Mouse (Mus musculus) limb, embryonic 13.5 days (tissue): Measurements from ENCODE around the gene Fbxl16. TPM values are rescaled to one million over a fixed set of nuclear protein-coding genes. Genes with fewer than 3 reads are reported as not detected.

Experiments
- ATAC-seq: fragments of 200-750 bp; cut with Nextera tagmentation; 2 replicates; pipeline ENCODE4 v1.8.0; 2017; ENCODE audit warnings: low read depth, moderate number of reproducible peaks, moderate TSS enrichment; ENCODE audit not compliant: low FRiP score
- H3K27ac ChIP-seq: fragments of 300-500 bp; sonication (generic); 2 replicates; pipeline ENCODE4 v1.5.1; 2015; ENCODE audit warnings: inconsistent platforms, mild to moderate bottlenecking, moderate library complexity
- H3K27me3 ChIP-seq: fragments of 300-500 bp; sonication (generic); 2 replicates; pipeline ENCODE4 v1.6.1; 2015; ENCODE audit warnings: mild to moderate bottlenecking, inconsistent platforms
- H3K36me3 ChIP-seq: fragments of 300-500 bp; sonication (generic); 2 replicates; pipeline ENCODE4 v1.6.1; 2015; ENCODE audit warnings: inconsistent platforms, mild to moderate bottlenecking, moderate library complexity
- H3K4me1 ChIP-seq: fragments of 300-500 bp; sonication (generic); 2 replicates; pipeline ENCODE4 v1.6.1; 2015; ENCODE audit warnings: inconsistent platforms
- H3K4me2 ChIP-seq: fragments of 300-500 bp; sonication (generic); replicated peaks from 2 replicates; pipeline ENCODE4 v1.6.1; 2015; ENCODE audit warnings: inconsistent platforms, mild to moderate bottlenecking, moderate library complexity
- H3K4me3 ChIP-seq: fragments of 300-500 bp; sonication (generic); 2 replicates; pipeline ENCODE4 v1.5.1; 2015; ENCODE audit warnings: moderate library complexity, mild to moderate bottlenecking, inconsistent platforms
- H3K9ac ChIP-seq: fragments of 300-500 bp; sonication (generic); 2 replicates; pipeline ENCODE4 v1.6.1; 2015; ENCODE audit warnings: mild to moderate bottlenecking, inconsistent platforms
- H3K9me3 ChIP-seq: fragments of 300-500 bp; sonication (generic); 2 replicates; pipeline ENCODE4 v1.6.1; 2016; ENCODE audit warnings: inconsistent platforms
- WGBS: fragments of 180-500 bp; shearing (Covaris S2); methylation state at CpG from one replicate; pipeline ENCODE4 v1.1.7; 2015; 5-methylcytosine and 5-hydroxymethylcytosine counted together
- polyA plus RNA-seq: library from polyadenylated mRNA; unstranded; fragments of >200 nt; fragmentation: Nextera tagmentation; extraction: Ambion mirVana; gene quantifications from 2 replicates; pipeline ENCODE4 v1.2.1, GENCODE M21; 2015

Fbxl16 gene
- polyA plus RNA-seq, 1 experiment from 2014 or later, result 2.8 TPM

DNA sequence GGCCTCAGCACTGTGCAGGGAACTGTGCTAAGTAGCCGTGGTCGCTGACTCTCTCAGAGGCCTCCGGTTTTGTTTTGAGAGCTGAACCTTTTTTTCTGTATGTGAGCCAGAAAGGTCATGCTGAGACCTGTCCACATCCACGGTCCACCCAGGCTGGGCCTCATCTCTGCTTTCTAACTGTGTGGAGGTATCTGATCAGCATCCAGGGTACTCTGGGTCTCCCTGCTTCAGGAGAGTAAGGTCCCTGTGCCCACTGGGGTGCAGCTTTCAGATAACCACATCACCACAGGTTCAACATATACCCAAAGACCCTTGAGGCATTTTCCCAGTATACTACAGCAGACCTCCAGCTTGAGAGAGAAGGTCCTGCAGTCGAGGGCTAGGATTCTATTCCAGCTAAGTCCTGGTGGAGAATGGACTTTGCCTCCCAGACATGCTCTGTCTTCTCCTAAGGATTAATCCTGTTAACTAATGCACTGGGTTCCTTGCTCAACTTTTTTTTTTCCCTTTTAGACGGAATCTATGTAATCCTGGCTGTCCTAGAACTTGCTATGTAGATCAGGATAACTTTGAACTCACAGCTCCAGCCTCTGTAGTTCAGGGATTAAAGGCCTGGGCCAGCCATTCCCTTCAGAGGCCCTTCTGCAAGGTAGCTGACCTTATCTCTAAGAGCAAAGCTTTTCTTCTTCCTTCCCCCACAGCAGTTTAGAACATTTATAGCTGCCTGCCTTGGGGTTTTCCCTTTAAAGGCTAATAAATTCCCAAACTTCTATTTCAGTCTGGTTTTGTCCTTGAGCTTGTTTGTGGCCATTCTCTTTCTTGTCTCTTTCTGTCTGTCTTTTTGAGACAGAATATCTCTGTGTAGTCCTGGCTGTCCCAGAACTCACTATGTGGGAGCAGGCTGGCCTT lies 53.1 kb downstream of the Fbxl16 start:
- H3K36me3 ChIP-seq, result peaks cover 5% of the 10 kb centered on the region
- peak overlapping the region; percentile 87 for H3K9ac ChIP-seq
- H3K27me3 ChIP-seq, result no peaks in the 10 kb centered on the region
- ATAC-seq, result no peak
- H3K27ac ChIP-seq, result peak overlapping the region; percentile 83
- no peaks in the 10 kb centered on the region for H3K9me3 ChIP-seq
- WGBS, result 9% methylated on average over 6 of the region's 6 CpGs
- peak overlapping the region; percentile 91 for H3K4me2 ChIP-seq
- peak overlapping the region; percentile 72 for H3K4me3 ChIP-seq
- H3K4me1 ChIP-seq, result peaks cover 18% of the 10 kb centered on the region

DNA sequence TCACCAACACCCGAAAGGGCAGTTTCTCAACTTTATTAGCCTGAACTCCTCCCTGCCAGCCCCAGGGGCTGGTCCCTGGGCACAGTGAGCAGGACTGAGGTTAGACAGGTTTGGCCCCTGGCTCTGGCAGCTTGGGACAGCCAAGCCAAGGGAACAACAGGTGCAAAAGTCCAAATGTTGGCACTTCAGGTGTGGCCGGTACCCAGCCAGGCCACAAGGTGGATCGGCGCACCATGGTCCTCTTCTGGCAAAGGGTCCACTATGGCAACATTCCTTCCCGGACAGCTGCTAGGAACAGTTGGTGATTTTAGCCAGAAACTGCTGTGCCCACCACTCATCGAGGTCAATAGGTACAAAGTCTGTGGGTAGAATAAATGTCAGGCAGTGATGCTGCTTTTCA lies 54.8 kb downstream of the Fbxl16 start:
- no peak overlapping the region for H3K4me3 ChIP-seq
- H3K27me3 ChIP-seq, result no peaks in the 10 kb centered on the region
- H3K27ac ChIP-seq, result no peak overlapping the region
- H3K4me2 ChIP-seq, result no peak overlapping the region
- 83% methylated on average over 6 of the region's 6 CpGs for WGBS
- H3K9me3 ChIP-seq, result no peaks in the 10 kb centered on the region
- no peak for ATAC-seq
- H3K36me3 ChIP-seq, result peaks cover 2% of the 10 kb centered on the region; the same call in 1 of the 2 replicates
- H3K9ac ChIP-seq, result no peak overlapping the region
- peaks cover 29% of the 10 kb centered on the region for H3K4me1 ChIP-seq

DNA sequence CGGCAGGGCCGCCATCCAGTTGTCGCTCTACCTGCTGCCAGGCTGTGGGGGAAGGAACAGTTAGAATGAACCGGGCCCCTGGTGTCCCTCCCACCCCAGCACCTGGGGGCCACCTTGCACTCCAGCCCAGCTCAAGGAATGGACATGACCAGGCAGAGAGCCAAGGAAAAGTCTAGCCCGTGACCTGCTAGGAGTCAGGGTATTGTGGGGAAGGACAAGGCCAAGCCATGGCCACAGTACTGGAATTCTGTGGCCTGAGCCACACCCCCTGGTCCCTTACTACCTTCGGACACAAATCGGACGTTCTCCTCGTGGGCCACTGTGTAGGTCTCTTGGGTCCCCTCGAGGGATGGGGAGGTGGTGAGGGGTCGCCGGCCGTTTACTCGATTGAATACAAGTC lies 55.4 kb downstream of the Fbxl16 start:
- Histone ChIP-seq H3K27me3 (no peaks in the 10 kb centered on the region), H3K4me1 (peaks cover 33% of the 10 kb centered on the region), H3K27ac (no peak overlapping the region), H3K36me3 (no peaks in the 10 kb centered on the region), H3K9me3 (no peaks in the 10 kb centered on the region), H3K9ac (peak overlapping the region; percentile 3; the same call in 1 of the 2 replicates), H3K4me2 (no peak overlapping the region), H3K4me3 (no peak overlapping the region)
- 90% methylated on average over 14 of the region's 14 CpGs for WGBS
- no peak for ATAC-seq

DNA sequence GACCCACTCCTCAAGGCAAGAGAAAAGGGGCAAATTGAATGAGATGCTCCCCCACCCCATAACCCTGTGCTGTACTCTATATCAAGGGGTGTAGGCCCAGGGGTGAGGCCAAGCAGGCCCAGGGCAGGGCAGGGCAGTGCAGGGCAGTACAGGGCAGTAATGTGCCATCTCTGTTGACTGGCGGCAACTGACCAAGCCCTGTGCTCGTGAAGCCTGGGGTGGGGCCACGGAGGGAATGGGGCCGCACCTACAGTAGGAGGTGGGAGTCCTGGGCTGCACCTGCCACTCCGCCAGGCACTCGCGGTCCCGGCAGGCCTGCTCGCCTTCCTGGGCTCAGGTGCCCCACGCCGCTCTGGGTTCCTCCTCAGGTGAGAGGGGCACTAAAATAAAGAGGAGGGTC lies 56.4 kb downstream of the Fbxl16 start:
- 91% methylated on average over 11 of the region's 11 CpGs for WGBS
- Histone ChIP-seq H3K27me3 (no peaks in the 10 kb centered on the region), H3K4me3 (no peak overlapping the region), H3K4me2 (no peak overlapping the region), H3K36me3 (no peaks in the 10 kb centered on the region), H3K9me3 (no peaks in the 10 kb centered on the region), H3K27ac (no peak overlapping the region), H3K4me1 (peaks cover 30% of the 10 kb centered on the region), H3K9ac (no peak overlapping the region)
- no peak for ATAC-seq

DNA sequence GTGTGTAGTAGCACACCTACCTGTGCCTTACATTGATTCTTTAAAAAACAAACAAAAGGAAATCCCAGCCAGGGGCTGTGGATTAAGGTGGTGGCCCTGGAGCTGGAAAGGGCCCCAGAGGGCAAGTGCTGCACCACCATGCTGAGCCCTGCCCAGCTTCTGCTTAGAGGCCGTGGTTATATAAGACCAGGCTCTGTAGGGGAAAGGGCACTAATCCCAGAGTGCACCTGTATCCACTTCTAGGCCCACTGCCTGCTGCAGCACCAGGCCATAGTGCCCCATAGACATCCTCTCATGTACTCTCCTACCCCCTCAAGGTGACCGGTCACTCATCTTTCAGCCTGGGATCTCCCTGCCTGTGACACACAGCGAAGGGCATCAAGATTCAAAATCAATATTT lies 57.3 kb downstream of the Fbxl16 start:
- no peak overlapping the region for H3K9ac ChIP-seq
- H3K36me3 ChIP-seq, result no peaks in the 10 kb centered on the region
- ATAC-seq, result no peak
- H3K4me1 ChIP-seq, result peaks cover 22% of the 10 kb centered on the region
- no peak overlapping the region for H3K4me2 ChIP-seq
- H3K27me3 ChIP-seq, result no peaks in the 10 kb centered on the region
- H3K27ac ChIP-seq, result no peak overlapping the region
- H3K9me3 ChIP-seq, result no peaks in the 10 kb centered on the region
- WGBS, result 84% methylated on average over 3 of the region's 3 CpGs
- H3K4me3 ChIP-seq, result no peak overlapping the region

DNA sequence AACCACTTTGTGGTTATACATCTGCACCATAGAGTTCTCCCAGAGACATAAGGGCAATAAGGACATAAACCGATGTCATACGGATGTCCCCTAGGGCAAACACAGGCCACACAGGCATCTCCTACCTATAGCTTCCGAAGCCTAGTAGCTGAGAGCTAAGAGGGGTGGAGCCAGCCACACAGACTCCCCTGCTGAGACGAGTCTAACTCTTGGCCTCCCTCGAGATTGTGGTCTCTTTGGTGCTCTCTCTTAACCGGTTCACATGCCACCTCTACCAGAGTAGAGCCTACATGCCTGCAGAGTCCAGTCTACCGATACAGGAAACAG lies 58.6 kb downstream of the Fbxl16 start:
- Histone ChIP-seq H3K4me3 (peak overlapping the region; percentile 82), H3K27me3 (no peaks in the 10 kb centered on the region), H3K27ac (no peak overlapping the region), H3K9ac (peak overlapping the region; percentile 72), H3K9me3 (no peaks in the 10 kb centered on the region), H3K4me1 (peaks cover 15% of the 10 kb centered on the region), H3K4me2 (peak overlapping the region; percentile 99), H3K36me3 (no peaks in the 10 kb centered on the region)
- 14% methylated on average over 7 of the region's 7 CpGs for WGBS
- no peak for ATAC-seq

DNA sequence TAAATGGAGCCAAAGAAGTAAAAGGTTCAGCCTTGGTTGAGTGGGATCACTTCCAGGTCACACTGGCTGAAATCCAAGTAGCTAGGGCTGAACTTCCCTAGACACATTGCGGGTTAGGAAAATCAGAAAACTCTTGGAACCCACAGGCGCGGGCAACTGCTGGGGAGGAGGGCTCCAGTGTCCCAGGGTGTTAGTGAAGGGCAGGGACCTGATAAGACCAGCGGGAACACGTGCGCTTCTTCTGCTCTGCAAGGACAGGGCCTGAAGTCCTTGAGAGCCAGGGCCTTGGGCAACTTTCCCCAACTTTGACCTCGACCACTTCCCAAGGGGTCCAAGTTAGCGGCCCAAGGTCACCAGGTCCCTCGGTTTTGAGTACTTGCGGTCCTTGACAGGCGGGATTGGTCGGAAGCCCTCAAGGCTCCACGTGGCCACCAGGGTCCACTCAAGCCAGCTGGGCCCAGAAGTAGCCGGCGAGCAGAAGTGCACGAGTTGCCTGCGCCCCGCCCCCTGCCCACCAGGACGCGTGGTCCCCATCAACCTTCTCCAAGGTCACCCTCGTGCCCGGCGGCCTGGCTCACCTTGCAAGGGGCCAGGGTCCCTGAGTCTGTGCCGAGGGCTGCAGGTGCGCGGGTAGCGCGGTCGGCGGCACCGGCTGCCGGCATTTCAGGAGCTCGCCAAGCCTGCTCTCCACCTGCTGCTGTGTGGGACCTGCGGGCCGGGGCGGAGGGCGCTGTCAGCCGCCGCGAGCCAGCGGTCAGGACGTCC lies 59.1 kb downstream of the Fbxl16 start:
- Histone ChIP-seq H3K4me1 (peaks cover 15% of the 10 kb centered on the region), H3K36me3 (no peaks in the 10 kb centered on the region), H3K4me3 (peak overlapping the region; percentile 82), H3K27me3 (no peaks in the 10 kb centered on the region), H3K9ac (peak overlapping the region; percentile 72), H3K27ac (no peak overlapping the region), H3K4me2 (peak overlapping the region; percentile 99), H3K9me3 (no peaks in the 10 kb centered on the region)
- peak; percentile 12; the same call in 1 of the 2 replicates for ATAC-seq
- WGBS, result 1% methylated on average over 42 of the region's 42 CpGs

DNA sequence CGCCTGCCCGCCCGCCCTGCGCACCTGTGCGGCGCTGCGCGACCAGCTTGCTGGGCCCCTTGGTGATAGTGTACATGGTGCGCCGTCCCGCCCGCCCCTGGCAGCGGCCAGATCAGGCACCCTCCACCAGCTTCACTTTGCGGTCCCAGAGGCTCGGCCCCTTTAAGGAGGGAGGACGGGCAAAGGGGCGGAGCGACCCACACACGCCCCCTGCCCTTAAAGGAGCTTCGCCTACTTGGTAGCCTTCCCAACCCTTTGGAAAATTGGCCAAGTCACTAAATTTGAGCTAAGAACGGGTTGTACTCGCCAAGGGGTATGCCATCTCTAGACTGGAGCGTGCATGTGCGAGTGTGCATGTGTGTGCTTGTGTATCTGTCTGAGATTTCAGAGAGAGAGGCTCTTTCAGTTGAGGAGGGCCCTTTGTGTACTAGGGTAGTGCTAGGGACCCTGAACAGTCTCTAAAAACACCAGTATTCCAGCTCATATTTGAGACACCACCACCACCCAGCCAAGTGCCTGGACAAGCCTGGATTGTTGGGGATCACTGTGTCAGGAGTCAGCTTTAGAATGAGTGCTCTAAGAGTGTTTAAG lies 59.8 kb downstream of the Fbxl16 start, which contains the start of gene Mcrip2:
TSS of gene Mcrip2 (minus strand) at position 164 of the 591 bp plus-strand sequence.
- Histone ChIP-seq H3K36me3 (no peaks in the 10 kb centered on the region), H3K27ac (peak within 1 kb of the TSS; percentile 63; the same call in 1 of the 2 replicates), H3K4me3 (peak within 1 kb of the TSS; percentile 82), H3K4me2 (peak within 1 kb of the TSS; percentile 99), H3K9me3 (no peaks in the 10 kb centered on the region), H3K4me1 (peaks cover 15% of the 10 kb centered on the region), H3K27me3 (no peaks in the 10 kb centered on the region), H3K9ac (peak within 1 kb of the TSS; percentile 72)
- peak; percentile 87 for ATAC-seq
- WGBS, result 1% methylated on average over 23 of the region's 24 CpGs

DNA sequence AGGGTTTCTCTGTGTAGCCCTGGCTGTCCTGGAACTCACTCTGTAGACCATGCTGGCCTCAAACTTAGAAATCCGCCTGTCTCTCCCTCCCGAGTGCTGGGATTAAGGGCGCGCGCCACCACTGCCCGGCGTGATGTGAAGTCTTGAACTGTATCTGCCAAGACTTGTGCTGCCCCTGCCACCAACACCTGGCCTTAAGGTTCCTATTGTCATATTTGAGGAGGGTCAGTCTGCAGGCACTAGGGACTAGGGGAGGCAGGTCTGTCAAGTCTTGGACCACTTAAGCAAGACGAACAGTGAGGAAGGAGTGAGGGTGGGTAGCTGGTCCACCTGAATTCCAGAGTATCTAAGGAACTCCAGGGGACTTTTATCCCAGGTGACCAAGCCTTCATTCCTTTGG lies 60.6 kb downstream of the Fbxl16 start:
- no peak for ATAC-seq
- Histone ChIP-seq H3K4me1 (peaks cover 22% of the 10 kb centered on the region), H3K27ac (no peak overlapping the region), H3K9ac (no peak overlapping the region), H3K36me3 (no peaks in the 10 kb centered on the region), H3K9me3 (no peaks in the 10 kb centered on the region), H3K4me3 (no peak overlapping the region), H3K4me2 (no peak overlapping the region), H3K27me3 (no peaks in the 10 kb centered on the region)
- 91% methylated on average over 8 of the region's 8 CpGs for WGBS

DNA sequence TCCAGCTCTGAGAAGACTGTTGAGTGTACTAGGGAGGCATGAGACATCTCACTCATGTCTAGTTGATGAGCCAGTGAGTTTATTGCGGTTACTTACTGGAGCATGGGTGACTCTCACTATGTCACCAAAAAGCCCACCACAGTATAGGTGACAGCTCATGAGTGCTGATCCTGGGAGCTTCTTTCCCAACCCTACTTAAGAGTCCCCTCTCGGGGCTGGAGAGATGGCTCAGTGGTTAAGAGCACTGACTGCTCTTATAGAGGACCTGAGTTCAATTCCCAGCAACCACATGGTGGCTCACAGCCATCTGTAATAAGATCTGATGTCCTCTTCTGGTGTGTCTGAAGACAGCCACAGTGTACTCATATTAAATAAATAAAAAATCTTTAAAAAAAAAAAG lies 61.1 kb downstream of the Fbxl16 start:
- no peak overlapping the region for H3K4me2 ChIP-seq
- no peak overlapping the region for H3K9ac ChIP-seq
- peaks cover 22% of the 10 kb centered on the region for H3K4me1 ChIP-seq
- no peaks in the 10 kb centered on the region for H3K27me3 ChIP-seq
- 85% methylated on average over 2 of the region's 2 CpGs for WGBS
- H3K36me3 ChIP-seq, result no peaks in the 10 kb centered on the region
- no peak overlapping the region for H3K4me3 ChIP-seq
- no peaks in the 10 kb centered on the region for H3K9me3 ChIP-seq
- no peak for ATAC-seq
- no peak overlapping the region for H3K27ac ChIP-seq
